Mouse (Mus musculus): ENCODE measurements around the gene Ing4. TPM values are rescaled to one million over a fixed set of nuclear protein-coding genes. Genes with fewer than 3 reads are reported as not detected.

The Ing4 gene
- 141 and 146 TPM in 2 replicates for polyA plus RNA-seq (2015; fragmentation: Nextera tagmentation; extraction: Ambion mirVana)

GRCm38 (mm10) chr6:125039533-125040153 is at the start of gene Ing4:
Ing4 (plus strand) TSS chr6:125039760.
- under 1% methylated on average over 26 of the region's 26 CpGs for WGBS
- Histone ChIP-seq H3K4me1 (peaks cover 18% of the 10 kb centered on the region), H3K4me2 (peak within 1 kb of the TSS; percentile 69), H3K9ac (peak within 1 kb of the TSS; percentile 55), H3K27ac (peak within 1 kb of the TSS; percentile 89), H3K4me3 (peak within 1 kb of the TSS; percentile 71), H3K9me3 (no peaks in the 10 kb centered on the region), H3K36me3 (peaks cover 46% of the 10 kb centered on the region), H3K27me3 (no peaks in the 10 kb centered on the region)
- peak; percentile 96 for ATAC-seq (ENCODE audit: insufficient number of reproducible peaks, low FRiP score, low TSS enrichment, low read depth)

- no peaks in the 10 kb centered on the region for H3K36me3 ChIP-seq
- peaks cover 55% of the 10 kb centered on the region for H3K27me3 ChIP-seq
- H3K27ac ChIP-seq, result no peak overlapping the region
- H3K4me2 ChIP-seq, result no peak overlapping the region
- H3K4me1 ChIP-seq, result peaks cover 10% of the 10 kb centered on the region
- no peak overlapping the region for H3K4me3 ChIP-seq
- H3K9me3 ChIP-seq, result peaks cover 4% of the 10 kb centered on the region
- H3K9ac ChIP-seq, result no peak overlapping the region
- 73% methylated on average over 4 of the region's 4 CpGs for WGBS
- ATAC-seq (ENCODE audit: insufficient number of reproducible peaks, low FRiP score, low TSS enrichment, low read depth), result no peak
Measured at GRCm38 (mm10) chr6:124992241-124992640, 47.3 kb upstream of the Ing4 start.

GRCm38 (mm10) chr6:124993365-124993764 is 46.2 kb upstream of the Ing4 start:
- H3K4me1 ChIP-seq, result peaks cover 21% of the 10 kb centered on the region
- no peak overlapping the region for H3K4me2 ChIP-seq
- H3K9ac ChIP-seq, result no peak overlapping the region
- no peaks in the 10 kb centered on the region for H3K36me3 ChIP-seq
- ATAC-seq (ENCODE audit: insufficient number of reproducible peaks, low FRiP score, low TSS enrichment, low read depth), result no peak
- H3K27me3 ChIP-seq, result peaks cover 58% of the 10 kb centered on the region
- 82% methylated on average over 9 of the region's 9 CpGs for WGBS
- no peak overlapping the region for H3K27ac ChIP-seq
- H3K4me3 ChIP-seq, result no peak overlapping the region
- peaks cover 4% of the 10 kb centered on the region for H3K9me3 ChIP-seq

- Histone ChIP-seq H3K4me1 (peaks cover 26% of the 10 kb centered on the region), H3K27ac (no peak overlapping the region), H3K4me2 (no peak overlapping the region), H3K27me3 (peaks cover 63% of the 10 kb centered on the region), H3K36me3 (no peaks in the 10 kb centered on the region), H3K4me3 (no peak overlapping the region), H3K9me3 (peaks cover 4% of the 10 kb centered on the region), H3K9ac (no peak overlapping the region)
- WGBS, result 16% methylated on average over 11 of the region's 11 CpGs
- ATAC-seq (ENCODE audit: insufficient number of reproducible peaks, low FRiP score, low TSS enrichment, low read depth), result no peak
Measured at GRCm38 (mm10) chr6:124993876-124994275, 45.7 kb upstream of the Ing4 start.

GRCm38 (mm10) chr6:124995246-124995645 is 44.3 kb upstream of the Ing4 start:
- 72% methylated on average over 7 of the region's 7 CpGs for WGBS
- peaks cover under 1% of the 10 kb centered on the region; the same call in 1 of the 2 replicates for H3K9me3 ChIP-seq

GRCm38 (mm10) chr6:124995831-124996403 is 43.6 kb upstream of the Ing4 start:
- Histone ChIP-seq H3K9ac (no peak overlapping the region), H3K36me3 (peaks cover 6% of the 10 kb centered on the region; the same call in 1 of the 2 replicates), H3K9me3 (no peaks in the 10 kb centered on the region), H3K4me2 (peak overlapping the region; percentile 98), H3K4me3 (peak overlapping the region; percentile 65; the same call in 1 of the 2 replicates), H3K27ac (no peak overlapping the region), H3K27me3 (peaks cover 81% of the 10 kb centered on the region), H3K4me1 (peaks cover 31% of the 10 kb centered on the region)
- WGBS, result 40% methylated on average over 8 of the region's 8 CpGs
- ATAC-seq (ENCODE audit: insufficient number of reproducible peaks, low FRiP score, low TSS enrichment, low read depth), result no peak

More at GRCm38 (mm10) chr6:124995246-124995645, 44.3 kb upstream of the Ing4 start:
- peaks cover 31% of the 10 kb centered on the region for H3K4me1 ChIP-seq
- no peak for ATAC-seq (ENCODE audit: insufficient number of reproducible peaks, low FRiP score, low TSS enrichment, low read depth)
- H3K4me2 ChIP-seq, result no peak overlapping the region
- no peak overlapping the region for H3K9ac ChIP-seq
- no peak overlapping the region for H3K27ac ChIP-seq
- H3K36me3 ChIP-seq, result 0 out of 2 replicates have a peak, but pooled peaks cover 2% of the 10 kb centered on the region
- no peak overlapping the region for H3K4me3 ChIP-seq
- peaks cover 75% of the 10 kb centered on the region for H3K27me3 ChIP-seq

GRCm38 (mm10) chr6:124996551-124997501 is 42.7 kb upstream of the Ing4 start, which contains the start of gene Pianp:
Pianp (plus strand) TSS chr6:124996694.
- 0 out of 2 replicates have a peak, but pooled peaks have one; percentile 49 for ATAC-seq (ENCODE audit: insufficient number of reproducible peaks, low FRiP score, low TSS enrichment, low read depth)
- Histone ChIP-seq H3K4me2 (peak within 1 kb of the TSS; percentile 98), H3K4me1 (peaks cover 31% of the 10 kb centered on the region), H3K27me3 (peaks cover 87% of the 10 kb centered on the region), H3K9ac (peak within 1 kb of the TSS; percentile 64), H3K27ac (peak within 1 kb of the TSS; percentile 34), H3K36me3 (peaks cover 13% of the 10 kb centered on the region; the same call in 1 of the 2 replicates), H3K4me3 (peak within 1 kb of the TSS; percentile 65), H3K9me3 (no peaks in the 10 kb centered on the region)
- WGBS, result under 1% methylated on average over 76 of the region's 78 CpGs

- Histone ChIP-seq H3K36me3 (peaks cover 14% of the 10 kb centered on the region; the same call in 1 of the 2 replicates), H3K9me3 (no peaks in the 10 kb centered on the region), H3K4me2 (peak overlapping the region; percentile 98), H3K27me3 (peaks cover 83% of the 10 kb centered on the region), H3K4me1 (peaks cover 31% of the 10 kb centered on the region), H3K27ac (no peak overlapping the region), H3K4me3 (peak overlapping the region; percentile 65), H3K9ac (no peak overlapping the region)
- WGBS, result 7% methylated on average over 8 of the region's 8 CpGs
- no peak for ATAC-seq (ENCODE audit: insufficient number of reproducible peaks, low FRiP score, low TSS enrichment, low read depth)
Measured at GRCm38 (mm10) chr6:124998066-124998465, 41.5 kb upstream of the Ing4 start.

GRCm38 (mm10) chr6:124999091-124999490 is 40.5 kb upstream of the Ing4 start:
- Histone ChIP-seq H3K27me3 (peaks cover 73% of the 10 kb centered on the region), H3K4me1 (peaks cover 31% of the 10 kb centered on the region), H3K4me2 (0 out of 2 replicates have a peak overlapping the region, but pooled peaks have one; percentile 98), H3K9ac (no peak overlapping the region), H3K4me3 (no peak overlapping the region), H3K27ac (no peak overlapping the region), H3K36me3 (peaks cover 14% of the 10 kb centered on the region; the same call in 1 of the 2 replicates), H3K9me3 (no peaks in the 10 kb centered on the region)
- ATAC-seq (ENCODE audit: insufficient number of reproducible peaks, low FRiP score, low TSS enrichment, low read depth), result no peak
- WGBS, result 31% methylated on average over 14 of the region's 14 CpGs

- Histone ChIP-seq H3K27me3 (peaks cover 68% of the 10 kb centered on the region), H3K9me3 (no peaks in the 10 kb centered on the region), H3K4me1 (peaks cover 31% of the 10 kb centered on the region), H3K4me2 (no peak overlapping the region), H3K27ac (no peak overlapping the region), H3K4me3 (no peak overlapping the region), H3K36me3 (peaks cover 14% of the 10 kb centered on the region; the same call in 1 of the 2 replicates), H3K9ac (no peak overlapping the region)
- no peak for ATAC-seq (ENCODE audit: insufficient number of reproducible peaks, low FRiP score, low TSS enrichment, low read depth)
- WGBS, result 31% methylated on average over 10 of the region's 10 CpGs
Measured at GRCm38 (mm10) chr6:124999546-124999945, 40.0 kb upstream of the Ing4 start.

- Histone ChIP-seq H3K9ac (no peak overlapping the region), H3K4me3 (no peak overlapping the region), H3K9me3 (no peaks in the 10 kb centered on the region), H3K4me2 (no peak overlapping the region), H3K36me3 (peaks cover 14% of the 10 kb centered on the region; the same call in 1 of the 2 replicates), H3K27me3 (peaks cover 36% of the 10 kb centered on the region), H3K4me1 (peaks cover 15% of the 10 kb centered on the region), H3K27ac (no peak overlapping the region)
- ATAC-seq (ENCODE audit: insufficient number of reproducible peaks, low FRiP score, low TSS enrichment, low read depth), result no peak
- 37% methylated on average over 3 of the region's 3 CpGs for WGBS
Measured at GRCm38 (mm10) chr6:125003706-125004105, 35.9 kb upstream of the Ing4 start.
